ENCODE assay signal across 18 mouse cellular contexts in the genomic region with DNA sequence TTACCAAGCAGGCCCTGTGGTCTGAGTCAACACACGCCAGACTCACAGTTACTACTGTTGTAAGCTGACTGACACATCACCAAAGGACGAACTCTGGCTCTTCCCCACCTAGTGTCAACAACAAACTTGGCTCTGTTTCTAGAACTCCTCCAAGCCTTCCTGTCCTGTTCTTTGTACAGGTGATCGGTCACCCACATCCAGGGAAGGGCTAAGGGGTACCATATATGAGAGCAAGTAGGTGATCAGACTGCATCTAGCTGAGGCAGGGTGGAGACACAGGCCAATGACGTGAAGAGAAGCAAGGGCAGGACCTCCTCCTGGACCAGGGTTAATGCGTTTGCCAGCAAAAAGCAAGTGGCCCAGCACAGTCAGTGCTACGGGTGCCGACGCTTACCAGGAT. TPM values are rescaled to one million over a fixed set of nuclear protein-coding genes. Genes with fewer than 3 reads are reported as not detected.
DNase-seq lines count a peak whose midpoint lies in the region; ATAC-seq and TF ChIP-seq lines count a peak whose summit lies in the region.
"Had no signal": no experiment of that assay in that cellular context is flagged by ENCODE, and none has a peak within 500 bp of the region (broad histone marks: within the 10 kb centered on the region; RNA-seq: fewer than 3 reads in every experiment).

No protein-coding gene starts in this region.

- no peak for TF ChIP-seq CTCF in kidney, adult 2 months (conservative IDR thresholded peaks at IDR 0.05; ENCODE audit: insufficient read depth, insufficient read length, low read depth, low read length)
- no peak for TF ChIP-seq CTCF in lung, adult 2 months (IDR thresholded peaks at IDR 0.05; ENCODE audit: insufficient read depth, low read length)

- no peaks in the 10 kb centered on the region for H3K9me3 ChIP-seq in kidney, embryonic 16.5 days (ENCODE audit: low read length)
- H3K9me3 ChIP-seq: embryonic facial prominence, embryonic 13.5 days; forebrain, embryonic 13.5 days; midbrain, embryonic 10.5 days; stomach, embryonic 15.5 days had no signal

- peaks cover 10% of the 10 kb centered on the region; the same call in 1 of the 2 replicates for H3K4me1 ChIP-seq in kidney, adult 2 months (ENCODE audit: control insufficient read depth, insufficient read depth, low read length)
- H3K4me1 ChIP-seq in kidney, embryonic 16.5 days (ENCODE audit: insufficient read depth, low read length), result peaks cover 6% of the 10 kb centered on the region
- H3K4me1 ChIP-seq in lung, adult 2 months (ENCODE audit: control insufficient read depth, insufficient read depth, low read length), result peaks cover 5% of the 10 kb centered on the region

- ATAC-seq in kidney, embryonic 16.5 days (ENCODE audit: low FRiP score, low TSS enrichment), result no peak
- peak; percentile 25; the same call in 1 of the 2 replicates for ATAC-seq in megakaryocyte-erythroid progenitor cell, adult 5-6 weeks (replicated peaks; ENCODE audit: low FRiP score, low TSS enrichment, poor library complexity, severe bottlenecking)
- ATAC-seq: forebrain, embryonic 13.5 days; hindbrain, embryonic 16.5 days had no signal

- H3K27ac ChIP-seq in kidney, adult 2 months (ENCODE audit: insufficient read depth, low read depth, low read length), result peak overlapping the region; percentile 53
- no peak overlapping the region for H3K27ac ChIP-seq in kidney, embryonic 16.5 days (ENCODE audit: low read length)
- H3K27ac ChIP-seq: embryonic facial prominence, embryonic 13.5 days; forebrain, embryonic 13.5 days; midbrain, embryonic 10.5 days; stomach, embryonic 15.5 days had no signal

- no peak overlapping the region; the same call in 1 of the 2 replicates for H3K4me3 ChIP-seq in kidney, adult 2 months (ENCODE audit: insufficient read depth, low read depth, low read length)
- H3K4me3 ChIP-seq in kidney, embryonic 16.5 days (ENCODE audit: low read length), result no peak overlapping the region
- no peak overlapping the region for H3K4me3 ChIP-seq in lung, adult 2 months (replicated peaks; ENCODE audit: extremely low read depth, low read depth, low read length)
- H3K4me3 ChIP-seq: embryonic facial prominence, embryonic 13.5 days; forebrain, embryonic 13.5 days; stomach, embryonic 15.5 days had no signal

- 72% methylated on average over 8 of the region's 8 CpGs for WGBS in kidney, adult 2 months
- 81% methylated on average over 8 of the region's 8 CpGs for WGBS in kidney, embryonic 16.5 days
- 82% methylated on average over 8 of the region's 8 CpGs for WGBS in lung, adult 2 months

- TF ChIP-seq POLR2A in kidney, adult 2 months (IDR thresholded peaks at IDR 0.05; ENCODE audit: low read depth, low read length), result no peak
- TF ChIP-seq POLR2A in lung, adult 2 months (IDR thresholded peaks at IDR 0.05; ENCODE audit: borderline replicate concordance, extremely low read depth, low read depth, low read length), result no peak

- no peak overlapping the region for H3K9ac ChIP-seq in kidney, embryonic 16.5 days (replicated peaks; ENCODE audit: low read length)
- H3K9ac ChIP-seq: forebrain, embryonic 13.5 days; stomach, embryonic 15.5 days had no signal

- H3K36me3 ChIP-seq in kidney, adult 2 months (ENCODE audit: control insufficient read depth, insufficient read depth, low read length), result no peaks in the 10 kb centered on the region; the same call in 1 of the 2 replicates
- H3K36me3 ChIP-seq in kidney, embryonic 16.5 days (ENCODE audit: insufficient read depth, low read length), result no peaks in the 10 kb centered on the region
- H3K36me3 ChIP-seq: embryonic facial prominence, embryonic 13.5 days; stomach, embryonic 15.5 days had no signal

- DNase-seq in cerebellum, adult 9-10 months, result peak; percentile 36
- no peak for DNase-seq in cerebellum, adult 18-20 months
- DNase-seq in kidney, adult 2 months, result peak; percentile 63
- DNase-seq in liver, result peak; percentile 60
- DNase-seq in lung, adult 2 months, result no peak
- no peak for DNase-seq in frontal cortex, postnatal 36 days (ENCODE audit: low spot score in 2 of 2)
- DNase-seq: heart, adult 11 months; heart, postnatal 14 days; layer of hippocampus, postnatal 36 days; retina, postnatal 1 day; thymus, postnatal 14 days had no signal

- no peak overlapping the region for H3K4me2 ChIP-seq in kidney, embryonic 16.5 days (replicated peaks; ENCODE audit: low read depth, low read length)
- H3K4me2 ChIP-seq: embryonic facial prominence, embryonic 13.5 days; forebrain, embryonic 13.5 days; stomach, embryonic 15.5 days had no signal

- H3K27me3 ChIP-seq in kidney, adult 2 months (replicated peaks; ENCODE audit: control insufficient read depth, insufficient read depth, low read length), result no peaks in the 10 kb centered on the region
- no peaks in the 10 kb centered on the region for H3K27me3 ChIP-seq in kidney, embryonic 16.5 days (ENCODE audit: insufficient read depth, low read length)
- H3K27me3 ChIP-seq: forebrain, embryonic 13.5 days; stomach, embryonic 15.5 days had no signal

RNA-seq across cellular contexts. Expression of a gene that starts 6.3 kb away (rescaled TPM):
- polyA plus RNA-seq in kidney, adult 2 months (2012; rRNA removed), result 147 and 158 TPM in 2 replicates
- polyA plus RNA-seq in kidney, embryonic 16.5 days (2015; fragmentation: Nextera tagmentation; extraction: Ambion mirVana), result 29.1 and 31.0 TPM in 2 replicates
- total RNA-seq in megakaryocyte-erythroid progenitor cell, adult 5-6 weeks (2014; fragmentation: Nextera tagmentation), result 76.7 and 91.5 TPM in 2 replicates
- total RNA-seq in megakaryocyte-erythroid progenitor cell, adult 5-6 weeks (2017), result 16.9 and 20.4 TPM in 2 replicates
- polyA plus RNA-seq in lung, adult 2 months (2012; rRNA removed), result 35.1 and 36.1 TPM in 2 replicates

RNA-seq across cellular contexts. Expression of a gene that starts 6.4 kb away (rescaled TPM):
- polyA plus RNA-seq in kidney, adult 2 months (2012; rRNA removed), result 94.2 and 98.5 TPM in 2 replicates
- polyA plus RNA-seq in kidney, embryonic 16.5 days (2015; fragmentation: Nextera tagmentation; extraction: Ambion mirVana), result 31.0 and 31.2 TPM in 2 replicates
- total RNA-seq in megakaryocyte-erythroid progenitor cell, adult 5-6 weeks (2014; fragmentation: Nextera tagmentation), result 14.0 and 16.5 TPM in 2 replicates
- 14.3 and 19.4 TPM in 2 replicates for total RNA-seq in megakaryocyte-erythroid progenitor cell, adult 5-6 weeks (2017)
- 49.9 and 53.7 TPM in 2 replicates for polyA plus RNA-seq in lung, adult 2 months (2012; rRNA removed)

RNA-seq across cellular contexts. Expression of a gene that starts 52.6 kb away (rescaled TPM):
- polyA plus RNA-seq in kidney, adult 2 months (2012; rRNA removed), result 11.9 and 13.2 TPM in 2 replicates
- 30.7 and 33.9 TPM in 2 replicates for polyA plus RNA-seq in kidney, embryonic 16.5 days (2015; fragmentation: Nextera tagmentation; extraction: Ambion mirVana)
- total RNA-seq in megakaryocyte-erythroid progenitor cell, adult 5-6 weeks (2014; fragmentation: Nextera tagmentation), result 77.7 and 78.5 TPM in 2 replicates
- total RNA-seq in megakaryocyte-erythroid progenitor cell, adult 5-6 weeks (2017), result 47.5 and 78.3 TPM in 2 replicates
- polyA plus RNA-seq in lung, adult 2 months (2012; rRNA removed), result 16.0 and 22.3 TPM in 2 replicates

Comparison
In these comparisons a context has a peak if more than half of its experiments do, and no peak if none do; other contexts are left out.
1. DNase-seq: peak in cerebellum, adult 9-10 months (single experiment), kidney, adult 2 months (single experiment) and liver (single experiment); none in cerebellum, adult 18-20 months (0 of 2), lung, adult 2 months (single experiment) and frontal cortex, postnatal 36 days (0 of 2).